Mouse (Mus musculus) ES-Bruce4 (cell line): Measurements from ENCODE around the gene Mid2.

Source experiments
- CTCF ChIP-seq: IDR thresholded peaks from one replicate; pipeline ENCODE4 v1.8.1; 2011; ENCODE audit warnings: low read depth, low read length
- POLR2A ChIP-seq: IDR thresholded peaks from one replicate; pipeline ENCODE4 v1.8.1; 2011; ENCODE audit warnings: low read length; ENCODE audit not compliant: insufficient read depth

GRCm38 (mm10) chrX:140769794-140770193 lies 105.4 kb downstream of the Mid2 start:
- TF ChIP-seq CTCF: no peak
- no peak for TF ChIP-seq POLR2A
